Mouse (Mus musculus) right cerebral cortex, postnatal 10 days (tissue): Measurements from ENCODE around the gene Inpp5d.

Experiments used
- DNase-seq, 2 experiments: peaks; one replicate each; pipeline ENCODE4 v3.0.0; 2021; ENCODE audit warnings: low spot score in 2 of 2

Gene Inpp5d

GRCm38 (mm10) chr1:87699890-87700448 is 79.9 kb downstream of the Inpp5d start:
- DNase-seq: no peak

GRCm38 (mm10) chr1:87704230-87704629 is 84.1 kb downstream of the Inpp5d start:
- no peak for DNase-seq

DNA sequence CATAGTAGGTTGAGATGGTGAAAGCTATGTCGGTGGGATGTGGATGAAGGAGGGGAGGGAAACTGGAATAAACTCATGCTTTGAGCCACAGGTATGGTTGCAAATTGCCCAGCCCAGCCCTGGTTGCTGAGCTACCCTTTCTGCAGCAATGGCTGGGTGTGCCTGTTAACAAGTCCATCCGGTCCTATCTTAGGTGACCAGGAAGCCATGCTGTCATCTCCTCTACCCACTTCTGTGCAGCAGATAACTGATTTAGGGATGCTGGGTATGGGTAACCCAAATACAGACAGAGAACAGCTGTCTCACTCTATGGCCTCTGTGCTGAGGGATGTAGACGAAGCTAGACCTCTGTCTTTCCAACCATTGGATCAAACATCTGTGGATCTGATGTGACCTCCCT is 86.2 kb downstream of the Inpp5d start:
- DNase-seq: no peak

- peak; percentile 76 to 91 for DNase-seq
Measured at GRCm38 (mm10) chr1:87709020-87709419, 88.9 kb downstream of the Inpp5d start.

- DNase-seq: no peak
Measured at GRCm38 (mm10) chr1:87709661-87710270, 89.7 kb downstream of the Inpp5d start.

- DNase-seq: no peak
Measured at GRCm38 (mm10) chr1:87711938-87712613, 92.0 kb downstream of the Inpp5d start.

- no peak for DNase-seq
Measured at GRCm38 (mm10) chr1:87712614-87712971, 92.5 kb downstream of the Inpp5d start.

- peak; percentile 76 for DNase-seq
Measured at GRCm38 (mm10) chr1:87721382-87721781, 101.3 kb downstream of the Inpp5d start.

DNA sequence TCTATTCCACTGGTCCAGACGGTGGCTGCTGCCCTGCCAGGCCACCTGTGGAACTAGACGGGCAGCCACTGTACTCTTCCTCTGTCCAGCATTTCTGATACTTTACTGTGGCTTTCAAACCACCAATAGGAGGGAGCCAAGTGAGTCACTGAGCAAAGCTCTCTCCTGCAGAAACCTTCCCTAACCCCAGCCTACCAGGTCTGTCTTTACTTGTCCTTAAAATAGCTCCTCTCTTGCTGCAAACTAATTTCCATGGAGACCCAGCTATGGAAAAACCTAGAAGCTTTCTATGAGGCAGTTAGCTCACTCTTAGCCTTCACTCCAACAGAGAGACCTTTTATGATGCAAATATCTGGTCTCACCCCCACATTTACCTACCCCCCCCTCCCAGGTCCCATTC is 102.0 kb downstream of the Inpp5d start:
- DNase-seq: peak in 1 of 2 experiments; percentile 49

GRCm38 (mm10) chr1:87723351-87723750 is 103.2 kb downstream of the Inpp5d start:
- DNase-seq: no peak

DNA sequence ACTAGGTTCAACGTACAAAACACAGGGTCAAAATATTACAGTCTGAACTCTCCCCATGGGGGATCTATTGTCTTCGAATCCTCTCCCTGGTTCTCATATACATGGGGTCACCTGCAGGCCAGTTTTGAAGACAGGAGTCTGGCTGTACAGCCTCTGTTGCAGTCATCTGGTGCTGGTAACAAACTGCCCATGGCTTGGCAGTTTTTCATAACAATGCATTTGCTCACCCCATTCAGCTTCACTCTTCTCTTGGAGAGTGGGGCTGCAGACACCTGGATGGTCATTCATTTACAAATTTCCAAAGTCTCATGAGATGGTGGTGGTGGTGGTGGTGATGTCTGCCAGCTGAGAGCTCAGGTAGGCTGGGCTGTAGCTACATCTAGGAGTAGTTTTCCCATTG is 109.0 kb downstream of the Inpp5d start:
- no peak for DNase-seq

- no peak for DNase-seq
Measured at GRCm38 (mm10) chr1:87729850-87730249, 109.7 kb downstream of the Inpp5d start.

DNA sequence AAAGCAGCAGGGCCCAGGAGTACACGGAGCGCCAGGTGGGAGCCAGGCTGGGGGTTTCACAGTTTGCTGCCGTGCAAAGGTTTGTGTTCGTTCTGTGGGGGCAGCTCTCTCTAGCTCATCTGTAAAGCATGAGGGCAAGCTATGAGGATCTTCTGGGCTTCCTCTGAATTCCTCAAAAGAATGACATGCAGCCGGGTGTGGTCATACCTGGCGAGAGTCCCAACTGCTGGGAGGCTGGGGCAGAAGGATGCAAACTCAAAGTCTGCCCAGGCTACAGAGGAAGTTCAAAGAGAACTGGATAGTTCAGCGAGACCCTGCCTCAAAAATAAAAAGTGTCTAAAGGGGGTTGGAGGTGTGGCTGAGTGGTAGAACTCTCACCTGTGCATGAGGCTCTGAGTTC is 110.2 kb downstream of the Inpp5d start:
- DNase-seq: no peak

- DNase-seq: peak in 1 of 2 experiments; percentile 66
Measured at GRCm38 (mm10) chr1:87733212-87733611, 113.1 kb downstream of the Inpp5d start.

- no peak for DNase-seq
Measured at GRCm38 (mm10) chr1:87734153-87734552, 114.0 kb downstream of the Inpp5d start.

GRCm38 (mm10) chr1:87740584-87741290 is 120.6 kb downstream of the Inpp5d start:
- no peak for DNase-seq

DNA sequence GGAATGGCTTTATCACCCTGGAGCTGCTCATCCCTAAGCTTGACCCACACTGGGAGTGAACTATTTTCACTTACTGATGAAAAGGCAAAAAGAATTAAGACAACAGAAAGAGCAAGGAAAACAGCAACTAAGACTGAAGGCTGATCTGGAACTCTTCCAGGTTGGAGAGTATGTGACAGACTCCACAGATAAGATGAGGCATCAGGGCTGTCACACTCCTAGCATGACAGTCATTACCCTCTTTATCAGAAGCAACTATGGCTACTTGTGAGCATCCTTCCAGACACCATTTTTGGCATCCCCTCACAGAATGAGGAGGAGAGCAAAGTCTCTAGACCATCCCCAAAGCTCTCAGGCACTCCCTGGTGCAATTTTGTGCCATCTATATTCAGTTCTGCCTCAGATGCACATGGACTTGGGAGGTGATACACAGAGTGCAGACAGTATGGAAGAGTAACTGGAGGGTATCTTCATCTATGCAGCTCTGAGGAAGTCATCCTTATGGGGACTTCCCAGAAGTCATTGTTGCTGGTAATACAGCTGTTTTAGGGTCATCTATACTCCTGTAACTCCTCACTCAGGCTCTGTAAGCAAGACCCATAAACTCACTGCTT is 129.4 kb downstream of the Inpp5d start:
- no peak for DNase-seq

GRCm38 (mm10) chr1:87755641-87756470 is 135.7 kb downstream of the Inpp5d start, which contains the start of gene Atg16l1:
Atg16l1 (plus strand) TSS chr1:87755870.
- DNase-seq: peak; percentile 97

DNA sequence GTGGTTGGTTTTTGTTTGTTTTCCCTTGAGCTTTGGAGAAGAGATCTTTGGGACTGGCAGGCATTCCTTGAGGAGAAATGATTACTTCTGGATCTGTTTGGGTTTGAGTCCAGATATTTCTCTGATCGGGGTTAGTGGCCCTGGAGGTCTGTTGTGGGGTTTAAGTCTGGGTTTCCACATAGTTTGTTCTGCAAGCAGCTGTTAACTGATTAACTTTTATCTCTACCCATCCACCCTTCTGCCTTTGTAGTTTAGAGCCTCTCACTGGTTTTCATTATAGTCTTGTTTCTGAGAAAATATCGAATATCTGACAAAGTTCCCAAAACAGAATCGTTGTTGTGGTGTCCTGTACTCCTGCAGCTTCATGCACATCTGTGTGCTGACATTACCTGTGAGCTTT is 143.7 kb downstream of the Inpp5d start:
- no peak for DNase-seq

DNA sequence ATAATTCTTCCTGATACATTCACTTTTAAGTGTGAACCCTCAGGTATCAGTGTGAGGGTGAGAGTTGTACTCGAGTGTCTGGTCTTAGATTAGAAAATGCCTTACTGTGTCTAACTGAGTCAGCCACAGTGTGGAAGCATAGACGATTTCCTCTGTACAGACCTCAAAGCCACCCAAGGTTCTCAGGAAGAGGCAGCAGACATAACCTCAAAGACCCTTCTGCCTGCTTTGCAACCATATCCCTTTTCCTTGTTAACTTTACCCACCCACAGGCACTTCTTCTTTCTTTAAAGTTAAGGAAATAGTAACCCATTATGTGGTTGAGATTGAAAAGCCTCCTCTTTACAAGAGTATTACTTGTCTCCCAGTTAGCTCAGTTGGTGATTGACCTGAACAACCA is 145.6 kb downstream of the Inpp5d start:
- DNase-seq: no peak

GRCm38 (mm10) chr1:87766233-87766632 is 146.1 kb downstream of the Inpp5d start:
- DNase-seq: no peak
